Mouse (Mus musculus): ENCODE measurements at regions not wholly inside any gene's neighbourhood (a gene's known extent, or its start where the extent isn't known, plus 50 kb on each side); places are given as distances from the start of the nearest gene placed in this dataset.

GRCm38 (mm10) chr7:82921722-82922121 lies 54.6 kb downstream of the Mex3b start:
- Histone ChIP-seq H3K27me3 (no peaks in the 10 kb centered on the region), H3K4me2 (replicated peaks) (no peak overlapping the region), H3K9me3 (no peaks in the 10 kb centered on the region), H3K36me3 (no peaks in the 10 kb centered on the region), H3K4me3 (no peak overlapping the region), H3K9ac (replicated peaks) (no peak overlapping the region), H3K4me1 (no peaks in the 10 kb centered on the region), H3K27ac (replicated peaks) (no peak overlapping the region)
- no peak for ATAC-seq (replicated peaks)
- 89% methylated on average over 5 of the region's 5 CpGs for WGBS

DNA sequence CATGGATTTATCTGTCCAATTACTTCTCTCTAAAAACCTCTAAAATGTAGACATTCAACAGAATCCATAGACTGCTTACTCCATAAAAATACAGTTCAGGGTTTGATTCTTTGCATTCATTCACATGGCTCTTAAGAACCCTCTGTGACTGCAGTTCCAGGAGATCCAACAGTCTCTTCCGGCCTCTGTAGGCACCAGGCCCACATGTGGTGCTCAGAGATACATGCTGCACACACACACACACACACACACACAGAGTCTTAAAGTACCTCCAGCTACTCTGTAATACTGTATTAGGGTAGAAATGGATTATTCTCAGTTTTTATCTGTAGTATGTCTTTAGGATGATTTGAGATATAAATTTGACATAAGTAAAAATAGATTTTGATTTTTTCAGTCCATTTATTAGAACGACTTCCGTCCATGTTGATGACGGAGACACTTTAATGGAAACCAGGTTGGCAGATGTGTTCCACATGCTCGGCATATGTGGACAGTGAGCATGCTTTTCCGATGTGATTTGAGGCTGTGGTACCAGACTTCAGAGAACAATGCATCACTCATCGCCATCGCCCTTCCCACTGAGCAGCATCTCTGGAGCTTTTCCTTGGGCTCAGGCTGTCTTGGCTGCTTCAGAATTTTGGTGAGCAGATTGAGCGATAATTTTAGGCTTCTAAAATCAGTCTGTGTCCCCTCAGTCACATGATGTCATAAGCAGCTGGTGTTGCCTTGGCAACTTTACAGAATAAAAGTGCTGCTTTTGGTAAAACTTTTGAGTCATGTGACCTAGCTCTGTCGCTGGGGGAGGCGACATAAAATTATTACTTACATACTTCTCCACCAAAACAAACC lies 56.3 kb downstream of the Mex3b start:
- H3K36me3 ChIP-seq: no peaks in the 10 kb centered on the region
- H3K4me1 ChIP-seq: no peaks in the 10 kb centered on the region
- no peaks in the 10 kb centered on the region for H3K9me3 ChIP-seq
- no peak overlapping the region for H3K4me3 ChIP-seq
- no peak overlapping the region for H3K4me2 ChIP-seq (replicated peaks)
- no peak overlapping the region for H3K9ac ChIP-seq (replicated peaks)
- H3K27me3 ChIP-seq: no peaks in the 10 kb centered on the region
- peak; percentile 60 for ATAC-seq (replicated peaks)
- WGBS: 79% methylated on average over 11 of the region's 11 CpGs
- H3K27ac ChIP-seq (replicated peaks): no peak overlapping the region

GRCm38 (mm10) chr7:82924092-82924491 lies 57.0 kb downstream of the Mex3b start:
- H3K36me3 ChIP-seq: no peaks in the 10 kb centered on the region
- no peak overlapping the region for H3K9ac ChIP-seq (replicated peaks)
- 85% methylated on average over 3 of the region's 3 CpGs for WGBS
- H3K4me2 ChIP-seq (replicated peaks): no peak overlapping the region
- H3K4me1 ChIP-seq: no peaks in the 10 kb centered on the region
- H3K27me3 ChIP-seq: no peaks in the 10 kb centered on the region
- H3K27ac ChIP-seq (replicated peaks): no peak overlapping the region
- H3K4me3 ChIP-seq: no peak overlapping the region
- H3K9me3 ChIP-seq: no peaks in the 10 kb centered on the region
- no peak for ATAC-seq (replicated peaks)

GRCm38 (mm10) chr7:82938311-82938710 lies 71.2 kb downstream of the Mex3b start:
- no peaks in the 10 kb centered on the region for H3K36me3 ChIP-seq
- no peak overlapping the region for H3K4me3 ChIP-seq
- 12% methylated on average over 3 of the region's 3 CpGs for WGBS
- 0 out of 2 replicates have a peak, but pooled peaks have one; percentile 32 for ATAC-seq (replicated peaks)
- peak overlapping the region; percentile 40 for H3K27ac ChIP-seq (replicated peaks)
- H3K9me3 ChIP-seq: no peaks in the 10 kb centered on the region
- no peak overlapping the region for H3K4me2 ChIP-seq (replicated peaks)
- no peak overlapping the region for H3K9ac ChIP-seq (replicated peaks)
- peaks cover 11% of the 10 kb centered on the region for H3K4me1 ChIP-seq
- H3K27me3 ChIP-seq: no peaks in the 10 kb centered on the region

GRCm38 (mm10) chr7:82939536-82939935 lies 72.4 kb downstream of the Mex3b start:
- Histone ChIP-seq H3K4me1 (peaks cover 11% of the 10 kb centered on the region), H3K27me3 (no peaks in the 10 kb centered on the region), H3K4me2 (replicated peaks) (no peak overlapping the region), H3K9ac (replicated peaks) (no peak overlapping the region), H3K9me3 (no peaks in the 10 kb centered on the region), H3K4me3 (no peak overlapping the region), H3K36me3 (no peaks in the 10 kb centered on the region), H3K27ac (replicated peaks) (no peak overlapping the region)
- WGBS: 79% methylated on average over 11 of the region's 11 CpGs
- ATAC-seq (replicated peaks): no peak

GRCm38 (mm10) chr7:82943376-82943775 lies 76.2 kb downstream of the Mex3b start:
- 54% methylated on average over 9 of the region's 9 CpGs for WGBS
- Histone ChIP-seq H3K4me2 (replicated peaks) (no peak overlapping the region), H3K27ac (replicated peaks) (no peak overlapping the region), H3K9me3 (no peaks in the 10 kb centered on the region), H3K4me1 (peaks cover under 1% of the 10 kb centered on the region; the same call in 1 of the 2 replicates), H3K36me3 (no peaks in the 10 kb centered on the region), H3K9ac (replicated peaks) (no peak overlapping the region), H3K4me3 (no peak overlapping the region), H3K27me3 (no peaks in the 10 kb centered on the region)
- peak; percentile 72 for ATAC-seq (replicated peaks)

DNA sequence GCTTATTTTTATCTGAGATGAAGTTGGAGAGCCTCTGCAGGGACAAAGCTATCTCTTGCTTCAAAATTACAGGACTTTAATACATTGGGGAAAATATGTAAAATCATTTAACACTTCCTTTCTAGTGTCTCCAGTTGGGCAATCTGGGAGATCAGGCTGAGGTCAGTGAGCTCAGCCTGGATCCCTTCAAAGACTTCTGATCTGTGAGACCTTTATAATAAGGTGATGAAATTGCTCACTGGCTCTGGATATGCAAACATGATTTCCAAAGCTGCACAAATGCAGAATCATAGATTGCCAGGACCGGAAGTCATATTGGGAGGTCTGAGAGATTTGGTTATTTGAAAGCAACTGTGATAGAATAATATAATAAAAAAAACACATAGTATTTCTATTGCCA lies 76.7 kb downstream of the Mex3b start:
- no peaks in the 10 kb centered on the region for H3K36me3 ChIP-seq
- H3K27me3 ChIP-seq: no peaks in the 10 kb centered on the region
- no peak overlapping the region for H3K4me2 ChIP-seq (replicated peaks)
- no peak overlapping the region for H3K4me3 ChIP-seq
- no peaks in the 10 kb centered on the region for H3K4me1 ChIP-seq
- ATAC-seq (replicated peaks): no peak
- H3K9ac ChIP-seq (replicated peaks): no peak overlapping the region
- WGBS: 88% methylated on average over 1 of the region's 1 CpGs
- no peaks in the 10 kb centered on the region for H3K9me3 ChIP-seq
- no peak overlapping the region for H3K27ac ChIP-seq (replicated peaks)

- no peaks in the 10 kb centered on the region for H3K9me3 ChIP-seq
- no peak overlapping the region for H3K4me3 ChIP-seq
- no peak overlapping the region for H3K27ac ChIP-seq (replicated peaks)
- 83% methylated on average over 6 of the region's 6 CpGs for WGBS
- no peak overlapping the region for H3K9ac ChIP-seq (replicated peaks)
- no peak for ATAC-seq (replicated peaks)
- H3K4me2 ChIP-seq (replicated peaks): no peak overlapping the region
- no peaks in the 10 kb centered on the region for H3K4me1 ChIP-seq
- H3K27me3 ChIP-seq: no peaks in the 10 kb centered on the region
- no peaks in the 10 kb centered on the region for H3K36me3 ChIP-seq
Observed at GRCm38 (mm10) chr7:82949372-82949771, 82.2 kb downstream of the Mex3b start.

GRCm38 (mm10) chr7:82957208-82957977 lies 90.3 kb downstream of the Mex3b start:
- H3K27ac ChIP-seq (replicated peaks): no peak overlapping the region
- WGBS: 73% methylated on average over 20 of the region's 20 CpGs

DNA sequence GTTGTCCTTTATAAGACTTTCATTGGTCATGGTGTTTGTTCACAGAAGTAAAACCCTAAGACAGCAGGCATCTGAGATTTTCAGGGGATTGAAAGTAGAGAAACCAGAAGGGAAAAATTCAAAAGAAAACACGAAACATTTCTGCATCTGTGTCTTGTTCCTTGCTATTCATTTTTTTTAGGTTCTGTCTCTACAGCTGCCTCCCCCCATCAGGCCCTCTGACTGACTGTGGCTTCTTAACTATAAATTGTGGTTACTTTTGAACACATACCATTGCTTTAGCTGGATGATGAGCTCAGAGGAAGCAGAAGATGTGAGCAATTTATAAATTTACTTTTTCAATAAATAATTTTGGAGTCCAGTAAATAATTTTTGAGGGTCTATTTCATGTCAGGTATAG lies 103.5 kb downstream of the Mex3b start:
- no peak for ATAC-seq (replicated peaks)

More at GRCm38 (mm10) chr7:82957208-82957977, 90.3 kb downstream of the Mex3b start:
- Histone ChIP-seq H3K27me3 (no peaks in the 10 kb centered on the region), H3K9ac (replicated peaks) (no peak overlapping the region), H3K36me3 (no peaks in the 10 kb centered on the region), H3K4me3 (no peak overlapping the region), H3K9me3 (no peaks in the 10 kb centered on the region), H3K4me1 (no peaks in the 10 kb centered on the region), H3K4me2 (replicated peaks) (no peak overlapping the region)
- no peak for ATAC-seq (replicated peaks)

GRCm38 (mm10) chr7:82971244-82971643 lies 104.1 kb downstream of the Mex3b start:
- WGBS: 98% methylated on average over 5 of the region's 5 CpGs

More for the DNA sequence above, 103.5 kb downstream of the Mex3b start:
- H3K4me3 ChIP-seq: no peak overlapping the region
- no peaks in the 10 kb centered on the region for H3K36me3 ChIP-seq
- no peaks in the 10 kb centered on the region for H3K9me3 ChIP-seq
- H3K4me2 ChIP-seq (replicated peaks): no peak overlapping the region
- 97% methylated on average over 1 of the region's 1 CpGs for WGBS
- H3K9ac ChIP-seq (replicated peaks): no peak overlapping the region
- no peak overlapping the region for H3K27ac ChIP-seq (replicated peaks)
- H3K27me3 ChIP-seq: no peaks in the 10 kb centered on the region
- peaks cover 11% of the 10 kb centered on the region; the same call in 1 of the 2 replicates for H3K4me1 ChIP-seq

More at GRCm38 (mm10) chr7:82971244-82971643, 104.1 kb downstream of the Mex3b start:
- Histone ChIP-seq H3K9ac (replicated peaks) (no peak overlapping the region), H3K9me3 (no peaks in the 10 kb centered on the region), H3K36me3 (no peaks in the 10 kb centered on the region), H3K27me3 (no peaks in the 10 kb centered on the region), H3K4me2 (replicated peaks) (no peak overlapping the region), H3K4me3 (no peak overlapping the region), H3K27ac (replicated peaks) (no peak overlapping the region), H3K4me1 (peaks cover 11% of the 10 kb centered on the region; the same call in 1 of the 2 replicates)
- no peak for ATAC-seq (replicated peaks)
